Mouse (Mus musculus) C2C12 (cell line): ENCODE data around the gene Fhl1.

ENCODE experiments used
- CTCF ChIP-seq: IDR thresholded peaks from one replicate; pipeline ENCODE4 v1.5.1; 2011; ENCODE audit not compliant: control insufficient read depth, insufficient read depth, insufficient read length
- MAX ChIP-seq: IDR thresholded peaks from one replicate; pipeline ENCODE4 v1.6.1; 2011; ENCODE audit warnings: mild to moderate bottlenecking, control low read depth

DNA sequence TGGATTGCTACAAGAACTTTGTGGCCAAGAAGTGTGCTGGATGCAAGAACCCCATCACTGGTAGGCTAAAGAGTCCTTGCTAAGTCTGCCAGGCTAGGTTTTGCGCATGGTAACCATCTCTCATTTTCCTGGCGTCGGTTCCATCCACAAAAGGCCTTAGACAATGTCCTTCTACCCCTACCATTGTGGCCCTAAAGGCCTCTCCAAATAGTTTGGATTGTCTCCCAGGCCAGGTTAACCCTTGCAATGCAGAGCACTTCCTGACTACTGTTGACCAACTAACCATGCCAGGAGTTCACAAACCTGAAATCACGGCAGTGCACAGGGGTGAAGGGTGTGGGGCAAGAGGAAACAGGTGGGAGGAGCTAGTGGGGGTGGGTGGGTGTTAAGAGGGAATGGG lies 59.0 kb downstream of the Fhl1 start:
- TF ChIP-seq CTCF (no peak), MAX (no peak)
